Mouse (Mus musculus): ENCODE data around the gene Lin7b. TPM values are rescaled to one million over a fixed set of nuclear protein-coding genes. Genes with fewer than 3 reads are reported as not detected.

Gene Lin7b
- total and polyA plus RNA-seq, 3 experiments = 1.3 to 3.8 TPM; not detected in 1

DNA sequence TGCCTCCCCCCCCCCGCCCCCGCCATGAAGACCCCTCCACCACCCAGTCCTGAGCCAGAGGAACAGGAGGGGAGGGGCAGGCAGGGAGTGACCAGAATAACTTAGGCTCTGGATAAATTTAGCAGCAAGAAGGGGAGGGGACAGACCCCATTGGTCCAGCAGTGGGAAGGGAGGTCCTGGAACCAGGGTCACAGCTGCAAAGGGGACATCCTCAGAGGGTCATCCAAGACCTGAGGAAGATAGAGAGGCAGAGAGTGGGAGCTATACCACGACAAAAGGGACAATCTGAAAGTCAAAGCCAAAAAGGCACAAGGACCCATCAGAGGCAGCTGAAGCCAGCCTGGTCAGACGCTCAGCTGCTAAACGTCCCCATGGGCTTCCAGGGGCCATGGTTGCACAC, 35.3 kb downstream of the Lin7b start, which contains the start of gene Hrc:
Hrc (plus strand) TSS at position 235 of the 400 bp plus-strand sequence.
- Histone ChIP-seq H3K27ac (ENCODE audit: control insufficient read depth, low read depth, low read length) (no peak within 1 kb of the TSS), H3K9ac (ENCODE audit: control insufficient read depth, low read depth, low read length, poor library complexity, severe bottlenecking) (no peak within 1 kb of the TSS), H3K9me3 (replicated peaks; ENCODE audit: insufficient read depth, low read length) (no peaks in the 10 kb centered on the region), H3K4me1 (ENCODE audit: control insufficient read depth in 1 of 2, insufficient read depth in 2 of 2, low read length in 2 of 2) (peaks cover 6 to 16% of the 10 kb centered on the region in 2 experiments), H3K36me3 (ENCODE audit: control insufficient read depth in 1 of 2, insufficient read depth in 2 of 2, low read length in 2 of 2) (0 out of 4 replicates have a peak, but pooled peaks cover 0 to 5% of the 10 kb centered on the region in 2 experiments), H3K4me3 (ENCODE audit: control insufficient read depth in 1 of 2, insufficient read depth in 1 of 2, low read depth in 2 of 2, low read length in 2 of 2) (no peak within 1 kb of the TSS), H3K79me2 (ENCODE audit: control insufficient read depth, insufficient read depth, low read length, poor library complexity) (peaks cover 1% of the 10 kb centered on the region; the same call in 1 of the 2 replicates), H3K27me3 (ENCODE audit: control insufficient read depth in 1 of 2, insufficient read depth in 2 of 2, low read length in 2 of 2) (no peaks in the 10 kb centered on the region)
- TF ChIP-seq SIN3A (IDR thresholded peaks at IDR 0.05; ENCODE audit: low read length) = no peak
- TF ChIP-seq USF1 (IDR thresholded peaks at IDR 0.05; ENCODE audit: low read depth, low read length) = no peak
- no peak for TF ChIP-seq MYB (IDR thresholded peaks at IDR 0.05; ENCODE audit: low read depth, low read length)
- TF ChIP-seq JUND (IDR thresholded peaks at IDR 0.05; ENCODE audit: low read depth, low read length) = no peak
- TF ChIP-seq ZC3H11A (IDR thresholded peaks at IDR 0.05; ENCODE audit: low read depth, low read length) = no peak
- no peak for TF ChIP-seq RCOR1 (IDR thresholded peaks at IDR 0.05; ENCODE audit: low read depth, low read length)
- no peak for TF ChIP-seq POLR2AphosphoS2 (IDR thresholded peaks at IDR 0.05; ENCODE audit: low read length)
- DNase-seq (ENCODE audit: low read depth, low spot score) = no peak

DNA sequence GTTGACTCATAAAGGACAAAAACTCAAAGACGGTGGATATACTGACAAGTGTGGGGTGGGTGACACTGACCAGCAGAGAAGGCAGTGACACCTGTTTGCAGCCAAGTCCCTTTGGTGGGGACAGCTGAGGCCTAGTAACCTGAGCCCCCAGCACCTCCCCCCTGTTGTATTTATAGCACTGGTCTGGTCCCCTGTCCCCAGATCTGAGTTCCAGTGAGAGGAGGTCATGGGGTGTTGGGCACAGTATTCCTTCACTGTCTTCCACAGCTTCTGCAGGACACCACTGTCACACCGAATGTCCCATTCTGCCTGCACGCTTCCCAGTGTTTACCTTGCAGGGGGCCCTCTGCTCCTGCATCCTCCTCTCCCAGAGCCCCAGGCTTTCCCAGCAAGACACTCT, 35.8 kb downstream of the Lin7b start:
- H3K27ac ChIP-seq (ENCODE audit: control insufficient read depth, low read depth, low read length) = no peak overlapping the region
- no peaks in the 10 kb centered on the region for H3K27me3 ChIP-seq (ENCODE audit: control insufficient read depth in 1 of 2, insufficient read depth in 2 of 2, low read length in 2 of 2)
- H3K36me3 ChIP-seq (ENCODE audit: control insufficient read depth in 1 of 2, insufficient read depth in 2 of 2, low read length in 2 of 2) = 0 out of 4 replicates have a peak, but pooled peaks cover 0 to 5% of the 10 kb centered on the region in 2 experiments
- DNase-seq (ENCODE audit: low read depth, low spot score) = no peak
- H3K9me3 ChIP-seq (replicated peaks; ENCODE audit: insufficient read depth, low read length) = no peaks in the 10 kb centered on the region
- H3K4me3 ChIP-seq (ENCODE audit: control insufficient read depth in 1 of 2, insufficient read depth in 1 of 2, low read depth in 2 of 2, low read length in 2 of 2) = no peak overlapping the region
- H3K9ac ChIP-seq (ENCODE audit: control insufficient read depth, low read depth, low read length, poor library complexity, severe bottlenecking) = no peak overlapping the region
- TF ChIP-seq CHD1 (IDR thresholded peaks at IDR 0.05; ENCODE audit: low read depth, low read length) (no peak), NRF1 (IDR thresholded peaks at IDR 0.05; ENCODE audit: insufficient read depth, low read depth, low read length, poor library complexity, severe bottlenecking) (no peak), NELFE (IDR thresholded peaks at IDR 0.05; ENCODE audit: low read depth, low read length) (no peak), MAFK (IDR thresholded peaks at IDR 0.05; ENCODE audit: borderline replicate concordance, low read depth, low read length) (no peak), ELF1 (IDR thresholded peaks at IDR 0.05; ENCODE audit: low read depth, low read length) (no peak), SMC3 (IDR thresholded peaks at IDR 0.05; ENCODE audit: low read depth, low read length) (no peak), ZNF384 (IDR thresholded peaks at IDR 0.05; ENCODE audit: low read depth, low read length) (no peak), UBTF (IDR thresholded peaks at IDR 0.05; ENCODE audit: borderline replicate concordance, insufficient read depth, low read depth, low read length) (no peak)
- H3K4me1 ChIP-seq (ENCODE audit: control insufficient read depth in 1 of 2, insufficient read depth in 2 of 2, low read length in 2 of 2) = peaks cover 6 to 14% of the 10 kb centered on the region in 2 experiments
- H3K79me2 ChIP-seq (ENCODE audit: control insufficient read depth, insufficient read depth, low read length, poor library complexity) = peaks cover 1% of the 10 kb centered on the region; the same call in 1 of the 2 replicates

All from MEL (cell line).